Mouse (Mus musculus): Measurements from ENCODE around the gene Slc17a7. TPM values are rescaled to one million over a fixed set of nuclear protein-coding genes. Genes with fewer than 3 reads are reported as not detected.
A peak's percentile ranks its signal among the peaks of the same experiment; 100 is the strongest.

The Slc17a7 gene
- polyA plus RNA-seq, 1 experiment from 2014 or later: 2.7 TPM

- Histone ChIP-seq H3K4me2 (peak overlapping the region; percentile 69), H3K9me3 (replicated peaks) (no peaks in the 10 kb centered on the region), H3K9ac (peak overlapping the region; percentile 40; the same call in 1 of the 2 replicates), H3K36me3 (no peaks in the 10 kb centered on the region), H3K27ac (no peak overlapping the region), H3K4me3 (peak overlapping the region; percentile 40), H3K27me3 (peaks cover 100% of the 10 kb centered on the region), H3K4me1 (replicated peaks) (peaks cover 21% of the 10 kb centered on the region)
- WGBS: 5% methylated on average over 34 of the region's 35 CpGs
- ATAC-seq (replicated peaks; ENCODE audit: insufficient number of reproducible peaks, insufficient read depth, low FRiP score, low read depth): no peak
These were observed 17.8 kb downstream of the Slc17a7 start for GRCm38 (mm10) chr7:45181540-45181939.

- H3K4me3 ChIP-seq: peak overlapping the region; percentile 40
- peak overlapping the region; percentile 69 for H3K4me2 ChIP-seq
- no peaks in the 10 kb centered on the region for H3K9me3 ChIP-seq (replicated peaks)
- ATAC-seq (replicated peaks; ENCODE audit: insufficient number of reproducible peaks, insufficient read depth, low FRiP score, low read depth): peak; percentile 83
- 1% methylated on average over 34 of the region's 34 CpGs for WGBS
- H3K4me1 ChIP-seq (replicated peaks): peaks cover 21% of the 10 kb centered on the region
- H3K9ac ChIP-seq: peak overlapping the region; percentile 43; the same call in 1 of the 2 replicates
- no peak overlapping the region for H3K27ac ChIP-seq
- no peaks in the 10 kb centered on the region for H3K36me3 ChIP-seq
- H3K27me3 ChIP-seq: peaks cover 100% of the 10 kb centered on the region
These were observed 18.5 kb downstream of the Slc17a7 start for GRCm38 (mm10) chr7:45182199-45182601.

- Histone ChIP-seq H3K9me3 (replicated peaks) (no peaks in the 10 kb centered on the region), H3K4me2 (peak overlapping the region; percentile 69), H3K4me3 (peak overlapping the region; percentile 40), H3K27ac (no peak overlapping the region), H3K27me3 (peaks cover 98% of the 10 kb centered on the region), H3K9ac (peak overlapping the region; percentile 43; the same call in 1 of the 2 replicates), H3K4me1 (replicated peaks) (peaks cover 21% of the 10 kb centered on the region), H3K36me3 (no peaks in the 10 kb centered on the region)
- no peak for ATAC-seq (replicated peaks; ENCODE audit: insufficient number of reproducible peaks, insufficient read depth, low FRiP score, low read depth)
- 17% methylated on average over 11 of the region's 11 CpGs for WGBS
These were observed 18.9 kb downstream of the Slc17a7 start for GRCm38 (mm10) chr7:45182606-45183005.

- Histone ChIP-seq H3K4me2 (no peak overlapping the region), H3K9me3 (replicated peaks) (no peaks in the 10 kb centered on the region), H3K27ac (no peak overlapping the region), H3K4me3 (no peak overlapping the region), H3K36me3 (no peaks in the 10 kb centered on the region), H3K4me1 (replicated peaks) (peaks cover 21% of the 10 kb centered on the region), H3K9ac (no peak overlapping the region), H3K27me3 (peaks cover 98% of the 10 kb centered on the region)
- WGBS: 67% methylated on average over 7 of the region's 7 CpGs
- no peak for ATAC-seq (replicated peaks; ENCODE audit: insufficient number of reproducible peaks, insufficient read depth, low FRiP score, low read depth)
These were observed 19.9 kb downstream of the Slc17a7 start for GRCm38 (mm10) chr7:45183672-45184071.

GRCm38 (mm10) chr7:45185921-45186320 is 22.2 kb downstream of the Slc17a7 start:
- no peak for ATAC-seq (replicated peaks; ENCODE audit: insufficient number of reproducible peaks, insufficient read depth, low FRiP score, low read depth)
- Histone ChIP-seq H3K27me3 (peaks cover 97% of the 10 kb centered on the region), H3K4me1 (replicated peaks) (peaks cover 19% of the 10 kb centered on the region), H3K36me3 (no peaks in the 10 kb centered on the region), H3K27ac (no peak overlapping the region), H3K9me3 (replicated peaks) (no peaks in the 10 kb centered on the region), H3K4me2 (no peak overlapping the region), H3K9ac (no peak overlapping the region), H3K4me3 (no peak overlapping the region)
- 56% methylated on average over 7 of the region's 7 CpGs for WGBS

GRCm38 (mm10) chr7:45189600-45189999 is 25.9 kb downstream of the Slc17a7 start:
- Histone ChIP-seq H3K4me2 (no peak overlapping the region), H3K36me3 (no peaks in the 10 kb centered on the region), H3K9me3 (replicated peaks) (no peaks in the 10 kb centered on the region), H3K27me3 (peaks cover 83% of the 10 kb centered on the region), H3K27ac (no peak overlapping the region), H3K9ac (no peak overlapping the region), H3K4me3 (no peak overlapping the region), H3K4me1 (replicated peaks) (peaks cover 9% of the 10 kb centered on the region)
- WGBS: 55% methylated on average over 16 of the region's 16 CpGs
- no peak for ATAC-seq (replicated peaks; ENCODE audit: insufficient number of reproducible peaks, insufficient read depth, low FRiP score, low read depth)

- no peaks in the 10 kb centered on the region for H3K9me3 ChIP-seq (replicated peaks)
- no peak for ATAC-seq (replicated peaks; ENCODE audit: insufficient number of reproducible peaks, insufficient read depth, low FRiP score, low read depth)
- 88% methylated on average over 6 of the region's 6 CpGs for WGBS
- H3K4me1 ChIP-seq (replicated peaks): peaks cover 12% of the 10 kb centered on the region
- H3K27me3 ChIP-seq: peaks cover 77% of the 10 kb centered on the region
- H3K4me2 ChIP-seq: no peak overlapping the region
- no peaks in the 10 kb centered on the region for H3K36me3 ChIP-seq
- H3K27ac ChIP-seq: no peak overlapping the region
- H3K9ac ChIP-seq: no peak overlapping the region
- no peak overlapping the region for H3K4me3 ChIP-seq
These were observed 26.4 kb downstream of the Slc17a7 start for GRCm38 (mm10) chr7:45190186-45190585.

GRCm38 (mm10) chr7:45191161-45191560 is 27.4 kb downstream of the Slc17a7 start:
- ATAC-seq (replicated peaks; ENCODE audit: insufficient number of reproducible peaks, insufficient read depth, low FRiP score, low read depth): no peak
- no peaks in the 10 kb centered on the region for H3K9me3 ChIP-seq (replicated peaks)
- H3K27ac ChIP-seq: no peak overlapping the region
- no peaks in the 10 kb centered on the region for H3K36me3 ChIP-seq
- peaks cover 72% of the 10 kb centered on the region for H3K27me3 ChIP-seq
- H3K4me1 ChIP-seq (replicated peaks): peaks cover 18% of the 10 kb centered on the region
- no peak overlapping the region for H3K4me3 ChIP-seq
- H3K9ac ChIP-seq: no peak overlapping the region
- H3K4me2 ChIP-seq: no peak overlapping the region
- 50% methylated on average over 2 of the region's 2 CpGs for WGBS

- WGBS: 15% methylated on average over 8 of the region's 8 CpGs
These were observed 28.1 kb downstream of the Slc17a7 start for GRCm38 (mm10) chr7:45191803-45192363.

GRCm38 (mm10) chr7:45192585-45193310 is 29.0 kb downstream of the Slc17a7 start:
- Histone ChIP-seq H3K4me3 (no peak overlapping the region), H3K27me3 (peaks cover 72% of the 10 kb centered on the region), H3K4me2 (no peak overlapping the region), H3K27ac (no peak overlapping the region), H3K9ac (no peak overlapping the region), H3K9me3 (replicated peaks) (no peaks in the 10 kb centered on the region), H3K36me3 (no peaks in the 10 kb centered on the region), H3K4me1 (replicated peaks) (peaks cover 18% of the 10 kb centered on the region)
- no peak for ATAC-seq (replicated peaks; ENCODE audit: insufficient number of reproducible peaks, insufficient read depth, low FRiP score, low read depth)
- WGBS: 84% methylated on average over 7 of the region's 7 CpGs

More at GRCm38 (mm10) chr7:45191803-45192363, 28.1 kb downstream of the Slc17a7 start:
- H3K9me3 ChIP-seq (replicated peaks): no peaks in the 10 kb centered on the region
- H3K9ac ChIP-seq: no peak overlapping the region
- H3K4me1 ChIP-seq (replicated peaks): peaks cover 18% of the 10 kb centered on the region
- H3K36me3 ChIP-seq: no peaks in the 10 kb centered on the region
- ATAC-seq (replicated peaks; ENCODE audit: insufficient number of reproducible peaks, insufficient read depth, low FRiP score, low read depth): no peak
- H3K4me2 ChIP-seq: no peak overlapping the region
- H3K27ac ChIP-seq: no peak overlapping the region
- H3K27me3 ChIP-seq: peaks cover 72% of the 10 kb centered on the region
- no peak overlapping the region for H3K4me3 ChIP-seq

- H3K4me3 ChIP-seq: no peak overlapping the region
- no peaks in the 10 kb centered on the region for H3K9me3 ChIP-seq (replicated peaks)
- 62% methylated on average over 5 of the region's 5 CpGs for WGBS
- peaks cover 20% of the 10 kb centered on the region for H3K4me1 ChIP-seq (replicated peaks)
- ATAC-seq (replicated peaks; ENCODE audit: insufficient number of reproducible peaks, insufficient read depth, low FRiP score, low read depth): no peak
- peaks cover 66% of the 10 kb centered on the region for H3K27me3 ChIP-seq
- H3K27ac ChIP-seq: no peak overlapping the region
- no peaks in the 10 kb centered on the region for H3K36me3 ChIP-seq
- no peak overlapping the region for H3K4me2 ChIP-seq
- no peak overlapping the region for H3K9ac ChIP-seq
These were observed 29.7 kb downstream of the Slc17a7 start for GRCm38 (mm10) chr7:45193406-45193805.
